In the genomic region with DNA sequence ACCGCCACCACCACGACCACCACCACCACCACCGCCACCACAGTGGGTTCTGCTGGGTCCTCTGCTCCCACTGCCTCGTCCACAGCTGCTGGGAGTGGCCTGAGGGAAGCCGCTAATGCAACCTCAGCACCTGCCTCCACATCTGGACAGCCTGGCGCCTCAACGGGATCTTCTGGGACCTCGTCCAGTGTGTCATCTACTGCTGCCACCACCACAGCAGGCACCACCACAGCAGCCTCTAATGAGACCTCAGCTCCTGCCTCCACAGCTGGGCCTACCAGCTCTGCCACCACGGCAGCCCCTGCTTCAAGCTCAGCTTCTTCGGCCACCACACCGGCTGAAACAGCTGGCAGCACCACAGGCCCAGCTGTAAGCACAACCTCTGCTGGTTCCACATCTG, we compare ENCODE assay signal across 7 mouse cellular contexts.
DNase-seq lines count a peak whose midpoint lies in the region; TF ChIP-seq lines count a peak whose summit lies in the region.
"Not testable (repeated sequence)": the region's sequence is repeated elsewhere in the genome, so short reads cannot be mapped to it uniquely, and the experiment has no call there.

No protein-coding gene starts in this region.

- not testable (repeated sequence) for H3K4me1 ChIP-seq in thymus, adult 2 months (replicated peaks; ENCODE audit: control insufficient read depth, insufficient read depth, low read length)

- DNase-seq in cerebellum, adult 11-12 months: peak; percentile 48
- peak; percentile 33 for DNase-seq in gastrocnemius, adult 18-20 months (ENCODE audit: low spot score)
- DNase-seq in heart, postnatal 25 days (ENCODE audit: low spot score): peak; percentile 58
- peak; percentile 50 to 69 for DNase-seq in layer of hippocampus, adult 8-10 months (ENCODE audit: low spot score in 2 of 2)
- DNase-seq in left cerebral cortex, postnatal 36 days (ENCODE audit: low spot score in 2 of 2): peak; percentile 35
- DNase-seq in right cerebral cortex, adult 18-20 months: peak; percentile 19
- peak; percentile 35 for DNase-seq in thymus, adult 2 months

- WGBS in thymus, adult 2 months: no CpG with 5 or more reads among the region's 11 CpGs

- intact Hi-C loops in heart, postnatal 25 days (cut with DNase I); left cerebral cortex, postnatal 36 days (cut with DNase I): not testable (repeated sequence)

- not testable (repeated sequence) for H3K36me3 ChIP-seq in thymus, adult 2 months (ENCODE audit: control insufficient read depth, insufficient read depth, low read length)

- H3K4me3 ChIP-seq in thymus, adult 2 months (ENCODE audit: control insufficient read depth, insufficient read depth, low read length): not testable (repeated sequence)

- not testable (repeated sequence) for H3K27me3 ChIP-seq in thymus, adult 2 months (ENCODE audit: control insufficient read depth, insufficient read depth, low read length)

- not testable (repeated sequence) for TF ChIP-seq CTCF in thymus, adult 2 months (IDR thresholded peaks at IDR 0.05; ENCODE audit: borderline replicate concordance, control insufficient read depth, extremely low read depth, insufficient read depth, low read length, poor library complexity)

- not testable (repeated sequence) for H3K27ac ChIP-seq in thymus, adult 2 months (ENCODE audit: control insufficient read depth, insufficient read depth, low read length)

- TF ChIP-seq POLR2A in thymus, adult 2 months (IDR thresholded peaks at IDR 0.05; ENCODE audit: control insufficient read depth, extremely low read depth, insufficient read depth, low read length, poor library complexity): not testable (repeated sequence)
